Mouse (Mus musculus) hindbrain, embryonic 15.5 days (tissue): ENCODE data around the gene Uts2. TPM values are rescaled to one million over a fixed set of nuclear protein-coding genes. Genes with fewer than 3 reads are reported as not detected.

ENCODE experiments used
- ATAC-seq: fragments of 200-750 bp; cut with Nextera tagmentation; 2 replicates; pipeline ENCODE4 v1.8.0; 2017; ENCODE audit warnings: low read depth, moderate number of reproducible peaks, moderate TSS enrichment; ENCODE audit not compliant: low FRiP score
- H3K27ac ChIP-seq: fragments of 300-500 bp; sonication (generic); replicated peaks from 2 replicates; pipeline ENCODE4 v1.5.1; 2015; ENCODE audit warnings: mild to moderate bottlenecking, inconsistent platforms
- H3K27me3 ChIP-seq: fragments of 300-500 bp; sonication (generic); 2 replicates; pipeline ENCODE4 v1.6.1; 2015; ENCODE audit warnings: control low read depth, inconsistent platforms
- H3K36me3 ChIP-seq: fragments of 300-500 bp; sonication (generic); 2 replicates; pipeline ENCODE4 v1.6.1; 2015; ENCODE audit warnings: control low read depth, inconsistent platforms
- H3K4me1 ChIP-seq: fragments of 300-500 bp; sonication (generic); replicated peaks from 2 replicates; pipeline ENCODE4 v1.6.1; 2015; ENCODE audit warnings: control low read depth, inconsistent platforms
- H3K4me2 ChIP-seq: fragments of 300-500 bp; sonication (generic); 2 replicates; pipeline ENCODE4 v1.6.1; 2015; ENCODE audit warnings: moderate library complexity, mild to moderate bottlenecking, inconsistent platforms
- H3K4me3 ChIP-seq: fragments of 300-500 bp; sonication (generic); 2 replicates; pipeline ENCODE4 v1.5.1; 2015; ENCODE audit warnings: mild to moderate bottlenecking, inconsistent platforms
- H3K9ac ChIP-seq: fragments of 300-500 bp; sonication (generic); 2 replicates; pipeline ENCODE4 v1.6.1; 2015; ENCODE audit warnings: inconsistent platforms
- H3K9me3 ChIP-seq: fragments of 300-500 bp; sonication (generic); 2 replicates; pipeline ENCODE4 v1.6.1; 2016; ENCODE audit warnings: control low read depth, inconsistent platforms
- WGBS: fragments of 180-500 bp; shearing (Covaris S2); methylation state at CpG from one replicate; pipeline ENCODE4 v1.1.7; 2015; 5-methylcytosine and 5-hydroxymethylcytosine counted together
- polyA plus RNA-seq: library from polyadenylated mRNA; unstranded; fragments of >200 nt; fragmentation: Nextera tagmentation; extraction: Ambion mirVana; gene quantifications from 2 replicates; pipeline ENCODE4 v1.2.1, GENCODE M21; 2015

Uts2 gene
- polyA plus RNA-seq, 1 experiment from 2014 or later = 0.41 TPM

- 88% methylated on average over 9 of the region's 9 CpGs for WGBS
- ATAC-seq = no peak
- no peak overlapping the region for H3K9ac ChIP-seq
- H3K27me3 ChIP-seq = no peaks in the 10 kb centered on the region
- peaks cover 10% of the 10 kb centered on the region; the same call in 1 of the 2 replicates for H3K36me3 ChIP-seq
- H3K4me3 ChIP-seq = no peak overlapping the region
- no peaks in the 10 kb centered on the region for H3K9me3 ChIP-seq
- no peak overlapping the region for H3K27ac ChIP-seq
- no peaks in the 10 kb centered on the region for H3K4me1 ChIP-seq
- no peak overlapping the region for H3K4me2 ChIP-seq
Observed at GRCm38 (mm10) chr4:151024152-151024551, 27.3 kb downstream of the Uts2 start.

GRCm38 (mm10) chr4:151027001-151027400 lies 30.1 kb downstream of the Uts2 start:
- H3K27me3 ChIP-seq = no peaks in the 10 kb centered on the region
- H3K4me1 ChIP-seq = no peaks in the 10 kb centered on the region
- ATAC-seq = peak; percentile 75
- 49% methylated on average over 6 of the region's 6 CpGs for WGBS
- no peak overlapping the region for H3K9ac ChIP-seq
- no peak overlapping the region for H3K27ac ChIP-seq
- H3K4me2 ChIP-seq = no peak overlapping the region
- H3K36me3 ChIP-seq = peaks cover 10% of the 10 kb centered on the region; the same call in 1 of the 2 replicates
- no peaks in the 10 kb centered on the region for H3K9me3 ChIP-seq
- H3K4me3 ChIP-seq = no peak overlapping the region

- ATAC-seq = no peak
- no peak overlapping the region for H3K27ac ChIP-seq
- no peak overlapping the region for H3K4me2 ChIP-seq
- 88% methylated on average over 7 of the region's 7 CpGs for WGBS
- H3K9me3 ChIP-seq = no peaks in the 10 kb centered on the region
- H3K4me3 ChIP-seq = no peak overlapping the region
- no peaks in the 10 kb centered on the region for H3K27me3 ChIP-seq
- no peaks in the 10 kb centered on the region for H3K4me1 ChIP-seq
- H3K9ac ChIP-seq = no peak overlapping the region
- no peaks in the 10 kb centered on the region for H3K36me3 ChIP-seq
Observed at GRCm38 (mm10) chr4:151036521-151036920, 39.6 kb downstream of the Uts2 start.

GRCm38 (mm10) chr4:151037800-151038199 lies 40.9 kb downstream of the Uts2 start:
- Histone ChIP-seq H3K9me3 (no peaks in the 10 kb centered on the region), H3K4me2 (no peak overlapping the region), H3K27ac (no peak overlapping the region), H3K4me3 (no peak overlapping the region), H3K36me3 (no peaks in the 10 kb centered on the region), H3K4me1 (no peaks in the 10 kb centered on the region), H3K27me3 (no peaks in the 10 kb centered on the region; the same call in 1 of the 2 replicates), H3K9ac (no peak overlapping the region)
- WGBS = 94% methylated on average over 11 of the region's 11 CpGs
- ATAC-seq = no peak

- H3K9ac ChIP-seq = no peak overlapping the region
- H3K9me3 ChIP-seq = no peaks in the 10 kb centered on the region
- no peak for ATAC-seq
- WGBS = 91% methylated on average over 5 of the region's 5 CpGs
- no peak overlapping the region for H3K4me2 ChIP-seq
- no peak overlapping the region for H3K4me3 ChIP-seq
- H3K27ac ChIP-seq = no peak overlapping the region
- no peaks in the 10 kb centered on the region; the same call in 1 of the 2 replicates for H3K27me3 ChIP-seq
- H3K4me1 ChIP-seq = peaks cover 17% of the 10 kb centered on the region
- H3K36me3 ChIP-seq = 0 out of 2 replicates have a peak, but pooled peaks cover under 1% of the 10 kb centered on the region
Observed at GRCm38 (mm10) chr4:151041506-151041905, 44.6 kb downstream of the Uts2 start.

GRCm38 (mm10) chr4:151043281-151043680 lies 46.4 kb downstream of the Uts2 start:
- H3K36me3 ChIP-seq = peaks cover 10% of the 10 kb centered on the region
- H3K4me1 ChIP-seq = peaks cover 17% of the 10 kb centered on the region
- H3K4me3 ChIP-seq = peak overlapping the region; percentile 72; the same call in 1 of the 2 replicates
- no peaks in the 10 kb centered on the region for H3K9me3 ChIP-seq
- H3K4me2 ChIP-seq = peak overlapping the region; percentile 97
- H3K9ac ChIP-seq = no peak overlapping the region
- ATAC-seq = no peak
- WGBS = 44% methylated on average over 5 of the region's 5 CpGs
- H3K27me3 ChIP-seq = no peaks in the 10 kb centered on the region; the same call in 1 of the 2 replicates
- no peak overlapping the region for H3K27ac ChIP-seq

- H3K4me3 ChIP-seq = peak within 1 kb of the TSS; percentile 72
- WGBS = under 1% methylated on average over 76 of the region's 79 CpGs
- peaks cover 17% of the 10 kb centered on the region for H3K4me1 ChIP-seq
- peak; percentile 96 for ATAC-seq
- peak within 1 kb of the TSS; percentile 97 for H3K4me2 ChIP-seq
- peak within 1 kb of the TSS; percentile 61 for H3K27ac ChIP-seq
- peaks cover 18% of the 10 kb centered on the region for H3K36me3 ChIP-seq
- H3K27me3 ChIP-seq = no peaks in the 10 kb centered on the region; the same call in 1 of the 2 replicates
- H3K9ac ChIP-seq = peak within 1 kb of the TSS; percentile 52
- no peaks in the 10 kb centered on the region for H3K9me3 ChIP-seq
Observed at GRCm38 (mm10) chr4:151044037-151044943, 47.4 kb downstream of the Uts2 start, which contains the start of gene Per3. Gene Per3 (minus strand): TSS chr4:151044665.

GRCm38 (mm10) chr4:151044944-151045570 lies 48.2 kb downstream of the Uts2 start:
- Histone ChIP-seq H3K4me3 (peak overlapping the region; percentile 72), H3K9me3 (no peaks in the 10 kb centered on the region), H3K9ac (peak overlapping the region; percentile 36), H3K4me1 (peaks cover 17% of the 10 kb centered on the region), H3K27ac (0 out of 2 replicates have a peak overlapping the region, but pooled peaks have one; percentile 2), H3K36me3 (peaks cover 25% of the 10 kb centered on the region), H3K27me3 (no peaks in the 10 kb centered on the region; the same call in 1 of the 2 replicates), H3K4me2 (peak overlapping the region; percentile 97)
- 5% methylated on average over 21 of the region's 21 CpGs for WGBS
- no peak for ATAC-seq

GRCm38 (mm10) chr4:151046524-151046923 lies 49.6 kb downstream of the Uts2 start:
- Histone ChIP-seq H3K9me3 (no peaks in the 10 kb centered on the region), H3K4me3 (no peak overlapping the region), H3K4me2 (no peak overlapping the region), H3K27me3 (no peaks in the 10 kb centered on the region; the same call in 1 of the 2 replicates), H3K27ac (no peak overlapping the region), H3K36me3 (peaks cover 36% of the 10 kb centered on the region), H3K4me1 (peaks cover 17% of the 10 kb centered on the region), H3K9ac (no peak overlapping the region)
- 83% methylated on average over 3 of the region's 3 CpGs for WGBS
- ATAC-seq = no peak

GRCm38 (mm10) chr4:151051162-151051561 lies 54.3 kb downstream of the Uts2 start:
- no peak overlapping the region for H3K9ac ChIP-seq
- ATAC-seq = no peak

More at GRCm38 (mm10) chr4:151051162-151051561, 54.3 kb downstream of the Uts2 start:
- Histone ChIP-seq H3K4me1 (peaks cover 10% of the 10 kb centered on the region), H3K4me2 (no peak overlapping the region), H3K27me3 (no peaks in the 10 kb centered on the region), H3K4me3 (no peak overlapping the region), H3K27ac (no peak overlapping the region), H3K9me3 (no peaks in the 10 kb centered on the region), H3K36me3 (peaks cover 53% of the 10 kb centered on the region)
- WGBS = 98% methylated on average over 1 of the region's 1 CpGs
